Mouse (Mus musculus) stomach, embryonic 16.5 days (tissue): ENCODE data around the gene Zfp683. TPM values are rescaled to one million over a fixed set of nuclear protein-coding genes. Genes with fewer than 3 reads are reported as not detected.

Experiments used
- ATAC-seq: fragments of 200-750 bp; cut with Nextera tagmentation; 2 replicates; pipeline ENCODE4 v1.8.0; 2017; ENCODE audit warnings: moderate number of reproducible peaks, moderate TSS enrichment; ENCODE audit not compliant: insufficient read depth, low FRiP score
- H3K27ac ChIP-seq: fragments of 300-500 bp; sonication (generic); 2 replicates; pipeline ENCODE4 v1.5.1; 2014; ENCODE audit warnings: low read length
- H3K27me3 ChIP-seq: fragments of 300-500 bp; sonication (generic); 2 replicates; pipeline ENCODE4 v1.6.1; 2014; ENCODE audit warnings: low read length, control low read depth, mixed read lengths; ENCODE audit not compliant: control insufficient read depth, insufficient read depth
- H3K36me3 ChIP-seq: fragments of 300-500 bp; sonication (generic); 2 replicates; pipeline ENCODE4 v1.6.1; 2014; ENCODE audit warnings: low read length; ENCODE audit not compliant: control insufficient read depth, insufficient read depth
- H3K4me1 ChIP-seq: fragments of 300-500 bp; sonication (generic); 2 replicates; pipeline ENCODE4 v1.6.1; 2014; ENCODE audit warnings: low read length, control low read depth, mixed read lengths; ENCODE audit not compliant: control insufficient read depth, insufficient read depth
- H3K4me2 ChIP-seq: fragments of 300-500 bp; sonication (generic); 2 replicates; pipeline ENCODE4 v1.6.1; 2014; ENCODE audit warnings: low read depth, low read length, mixed read lengths
- H3K4me3 ChIP-seq: fragments of 300-500 bp; sonication (generic); replicated peaks from 2 replicates; pipeline ENCODE4 v1.5.1; 2014; ENCODE audit warnings: mild to moderate bottlenecking, low read length
- H3K9ac ChIP-seq: fragments of 300-500 bp; sonication (generic); 2 replicates; pipeline ENCODE4 v1.6.1; 2014; ENCODE audit warnings: low read length
- H3K9me3 ChIP-seq: fragments of 300-500 bp; sonication (generic); replicated peaks from 2 replicates; pipeline ENCODE4 v1.6.1; 2016; ENCODE audit warnings: low read length, control low read depth; ENCODE audit not compliant: control insufficient read depth
- WGBS: fragments of 180-500 bp; shearing (Covaris S2); extraction: QIAGEN DNeasy Blood & Tissue Kit; methylation state at CpG from one replicate; pipeline ENCODE4 v1.1.7; 2014; 5-methylcytosine and 5-hydroxymethylcytosine counted together
- polyA plus RNA-seq: library from polyadenylated mRNA; unstranded; fragments of >200 nt; fragmentation: Nextera tagmentation; extraction: Ambion mirVana; gene quantifications from 2 replicates; pipeline ENCODE4 v1.2.1, GENCODE M21; 2015

Gene Zfp683
- polyA plus RNA-seq, 1 experiment from 2014 or later = not detected

GRCm38 (mm10) chr4:134061166-134061830 lies 7.7 kb downstream of the Zfp683 start:
- 50% methylated on average over 18 of the region's 18 CpGs for WGBS
- Histone ChIP-seq H3K36me3 (no peaks in the 10 kb centered on the region), H3K4me2 (no peak overlapping the region), H3K9ac (no peak overlapping the region), H3K4me1 (peaks cover 5% of the 10 kb centered on the region; the same call in 1 of the 2 replicates), H3K27me3 (no peaks in the 10 kb centered on the region), H3K27ac (peak overlapping the region; percentile 82), H3K4me3 (no peak overlapping the region), H3K9me3 (no peaks in the 10 kb centered on the region)
- ATAC-seq = no peak

GRCm38 (mm10) chr4:134061944-134062446 lies 8.4 kb downstream of the Zfp683 start:
- ATAC-seq = peak; percentile 91
- 35% methylated on average over 8 of the region's 8 CpGs for WGBS
- Histone ChIP-seq H3K27me3 (no peaks in the 10 kb centered on the region), H3K4me1 (peaks cover 5% of the 10 kb centered on the region; the same call in 1 of the 2 replicates), H3K4me2 (no peak overlapping the region), H3K9me3 (no peaks in the 10 kb centered on the region), H3K9ac (no peak overlapping the region), H3K4me3 (no peak overlapping the region), H3K27ac (peak overlapping the region; percentile 82), H3K36me3 (no peaks in the 10 kb centered on the region)

- peaks cover 5% of the 10 kb centered on the region; the same call in 1 of the 2 replicates for H3K4me1 ChIP-seq
- ATAC-seq = no peak
- H3K4me3 ChIP-seq = no peak overlapping the region
- no peak overlapping the region for H3K9ac ChIP-seq
- H3K36me3 ChIP-seq = no peaks in the 10 kb centered on the region
- 61% methylated on average over 8 of the region's 8 CpGs for WGBS
- H3K9me3 ChIP-seq = no peaks in the 10 kb centered on the region
- peak overlapping the region; percentile 82 for H3K27ac ChIP-seq
- H3K4me2 ChIP-seq = no peak overlapping the region
- no peaks in the 10 kb centered on the region for H3K27me3 ChIP-seq
These were observed 8.9 kb downstream of the Zfp683 start for GRCm38 (mm10) chr4:134062561-134062960.

GRCm38 (mm10) chr4:134065431-134066004 lies 11.9 kb downstream of the Zfp683 start:
- Histone ChIP-seq H3K27ac (0 out of 2 replicates have a peak overlapping the region, but pooled peaks have one; percentile 25), H3K27me3 (no peaks in the 10 kb centered on the region), H3K36me3 (no peaks in the 10 kb centered on the region), H3K4me1 (peaks cover 5% of the 10 kb centered on the region; the same call in 1 of the 2 replicates), H3K9ac (peak overlapping the region; percentile 20; the same call in 1 of the 2 replicates), H3K4me2 (peak overlapping the region; percentile 45; the same call in 1 of the 2 replicates), H3K9me3 (no peaks in the 10 kb centered on the region), H3K4me3 (peak overlapping the region; percentile 28)
- ATAC-seq = peak; percentile 49; the same call in 1 of the 2 replicates
- WGBS = 15% methylated on average over 23 of the region's 23 CpGs

- peak overlapping the region; percentile 45 for H3K4me2 ChIP-seq
- ATAC-seq = peak; percentile 73
- H3K4me3 ChIP-seq = peak overlapping the region; percentile 28
- H3K36me3 ChIP-seq = no peaks in the 10 kb centered on the region
- no peaks in the 10 kb centered on the region for H3K9me3 ChIP-seq
- WGBS = 62% methylated on average over 8 of the region's 8 CpGs
- H3K9ac ChIP-seq = peak overlapping the region; percentile 54
- peak overlapping the region; percentile 89 for H3K27ac ChIP-seq
- peaks cover 1% of the 10 kb centered on the region; the same call in 1 of the 2 replicates for H3K4me1 ChIP-seq
- no peaks in the 10 kb centered on the region for H3K27me3 ChIP-seq
These were observed 13.7 kb downstream of the Zfp683 start for GRCm38 (mm10) chr4:134067383-134067782.

- Histone ChIP-seq H3K27me3 (no peaks in the 10 kb centered on the region), H3K4me1 (no peaks in the 10 kb centered on the region), H3K36me3 (no peaks in the 10 kb centered on the region), H3K9me3 (no peaks in the 10 kb centered on the region), H3K4me2 (peak overlapping the region; percentile 45; the same call in 1 of the 2 replicates), H3K27ac (peak overlapping the region; percentile 89), H3K4me3 (peak overlapping the region; percentile 28; the same call in 1 of the 2 replicates), H3K9ac (no peak overlapping the region)
- ATAC-seq = peak; percentile 58
- WGBS = 61% methylated on average over 7 of the region's 7 CpGs
These were observed 14.4 kb downstream of the Zfp683 start for GRCm38 (mm10) chr4:134067833-134068544.

- Histone ChIP-seq H3K4me2 (no peak overlapping the region), H3K9me3 (no peaks in the 10 kb centered on the region), H3K9ac (no peak overlapping the region), H3K27ac (peak overlapping the region; percentile 89; the same call in 1 of the 2 replicates), H3K27me3 (no peaks in the 10 kb centered on the region), H3K36me3 (no peaks in the 10 kb centered on the region), H3K4me1 (no peaks in the 10 kb centered on the region), H3K4me3 (no peak overlapping the region)
- ATAC-seq = no peak
- WGBS = 84% methylated on average over 4 of the region's 4 CpGs
These were observed 15.3 kb downstream of the Zfp683 start for GRCm38 (mm10) chr4:134068793-134069580.

- Histone ChIP-seq H3K36me3 (no peaks in the 10 kb centered on the region), H3K4me2 (no peak overlapping the region), H3K9ac (no peak overlapping the region), H3K4me3 (no peak overlapping the region), H3K27me3 (no peaks in the 10 kb centered on the region), H3K9me3 (no peaks in the 10 kb centered on the region), H3K4me1 (peaks cover 4% of the 10 kb centered on the region), H3K27ac (no peak overlapping the region)
- WGBS = 11% methylated on average over 3 of the region's 3 CpGs
- no peak for ATAC-seq
These were observed 25.1 kb downstream of the Zfp683 start for GRCm38 (mm10) chr4:134078694-134079093.
